Mouse (Mus musculus) myocyte (in vitro differentiated cells): ENCODE measurements around the gene C1qb.
A peak's percentile ranks its signal among the peaks of the same experiment; 100 is the strongest.

Experiments used
- CEBPB ChIP-seq: IDR thresholded peaks from 2 replicates; pipeline ENCODE4 v1.6.1; 2011; ENCODE audit warnings: mild to moderate bottlenecking, moderate library complexity; ENCODE audit not compliant: poor library complexity, insufficient read depth, severe bottlenecking
- E2F4 ChIP-seq: IDR thresholded peaks from one replicate; pipeline ENCODE4 v1.6.1; 2011; ENCODE audit warnings: mild to moderate bottlenecking, control low read depth, moderate library complexity; ENCODE audit not compliant: insufficient read depth
- MAX ChIP-seq: IDR thresholded peaks from one replicate; pipeline ENCODE4 v1.6.1; 2011; ENCODE audit warnings: low read depth, mild to moderate bottlenecking, control low read depth
- MYOD1 ChIP-seq, 3 experiments: IDR thresholded peaks; one replicate each; pipeline ENCODE4 v1.6.1; 2011; ENCODE audit warnings: control low read depth in 2 of 3, low read depth in 2 of 3, mild to moderate bottlenecking in 2 of 3, moderate library complexity in 1 of 3; ENCODE audit not compliant: insufficient read length in 2 of 3, control insufficient read depth in 1 of 3
- MYOG ChIP-seq, 3 experiments: IDR thresholded peaks; one replicate each; pipeline ENCODE4 v1.6.1; 2011; ENCODE audit warnings: control low read depth in 2 of 3, low read depth in 2 of 3, mild to moderate bottlenecking in 2 of 3; ENCODE audit not compliant: insufficient read length in 2 of 3, control insufficient read depth in 1 of 3, insufficient read depth in 1 of 3
- POLR2A ChIP-seq: IDR thresholded peaks from one replicate; pipeline ENCODE4 v1.6.1; 2011; ENCODE audit warnings: low read depth, mild to moderate bottlenecking, control low read depth, moderate library complexity; ENCODE audit not compliant: insufficient read length
- POLR2AphosphoS2 ChIP-seq: IDR thresholded peaks from one replicate; pipeline ENCODE4 v1.6.1; 2011; ENCODE audit warnings: low read depth, control low read depth; ENCODE audit not compliant: insufficient read length
- REST ChIP-seq: IDR thresholded peaks from one replicate; pipeline ENCODE4 v1.6.1; 2011; ENCODE audit warnings: mild to moderate bottlenecking, control low read depth, moderate library complexity; ENCODE audit not compliant: insufficient read depth, insufficient read length
- SRF ChIP-seq: IDR thresholded peaks from one replicate; pipeline ENCODE4 v1.6.1; 2011; ENCODE audit warnings: low read depth; ENCODE audit not compliant: control insufficient read depth, insufficient read length
- TCF12 ChIP-seq: IDR thresholded peaks from one replicate; pipeline ENCODE4 v1.6.1; 2011; ENCODE audit warnings: mild to moderate bottlenecking, control low read depth; ENCODE audit not compliant: poor library complexity, insufficient read depth, severe bottlenecking
- TCF3 ChIP-seq: IDR thresholded peaks from one replicate; pipeline ENCODE4 v1.6.1; 2011; ENCODE audit warnings: low read depth, control low read depth; ENCODE audit not compliant: insufficient read length
- USF1 ChIP-seq: IDR thresholded peaks from one replicate; pipeline ENCODE4 v1.6.1; 2011; ENCODE audit warnings: low read depth, mild to moderate bottlenecking, control low read depth, moderate library complexity

GRCm38 (mm10) chr4:136842033-136842432 lies 44.0 kb downstream of the C1qb start:
- no peak for TF ChIP-seq POLR2A
- no peak for TF ChIP-seq CEBPB
- TF ChIP-seq SRF = no peak
- TF ChIP-seq MAX = no peak
- no peak for TF ChIP-seq TCF3
- no peak for TF ChIP-seq MYOG (IDR thresholded peaks at IDR 0.05; ENCODE audit: control insufficient read depth in 1 of 3, insufficient read depth in 1 of 3, insufficient read length in 2 of 3, low read depth in 2 of 3)
- no peak for TF ChIP-seq MYOD1 (IDR thresholded peaks at IDR 0.05; ENCODE audit: control insufficient read depth in 1 of 3, insufficient read length in 2 of 3, low read depth in 2 of 3)
- TF ChIP-seq USF1 = peak; percentile 27
- TF ChIP-seq POLR2AphosphoS2 = no peak
- TF ChIP-seq REST = no peak
- TF ChIP-seq E2F4 = no peak
- TF ChIP-seq TCF12 = no peak
